Mouse (Mus musculus) gastrocnemius, postnatal 14 days (tissue): Measurements from ENCODE around the gene Rpl24. TPM values are rescaled to one million over a fixed set of nuclear protein-coding genes. Genes with fewer than 3 reads are reported as not detected.
A peak's percentile ranks its signal among the peaks of the same experiment; 100 is the strongest.

ENCODE experiments used
- DNase-seq: peaks from one replicate; pipeline ENCODE4 v3.0.0; 2021; ENCODE audit warnings: mixed read lengths
- intact Hi-C: fragments of 180-260 bp; cut with DNase I; formaldehyde crosslinking; loops from one replicate; pipeline ENCODE4 v1.15.1; 2025; ENCODE audit warnings: low total_unique reads
- total RNA-seq, 2 experiments: library from RNA; stranded (reverse); gene quantifications; 2 replicates each; pipeline ENCODE4 v1.2.3; 2021

Gene Rpl24
- total RNA-seq, 2 experiments from 2014 or later: 648 to 762 TPM

DNA sequence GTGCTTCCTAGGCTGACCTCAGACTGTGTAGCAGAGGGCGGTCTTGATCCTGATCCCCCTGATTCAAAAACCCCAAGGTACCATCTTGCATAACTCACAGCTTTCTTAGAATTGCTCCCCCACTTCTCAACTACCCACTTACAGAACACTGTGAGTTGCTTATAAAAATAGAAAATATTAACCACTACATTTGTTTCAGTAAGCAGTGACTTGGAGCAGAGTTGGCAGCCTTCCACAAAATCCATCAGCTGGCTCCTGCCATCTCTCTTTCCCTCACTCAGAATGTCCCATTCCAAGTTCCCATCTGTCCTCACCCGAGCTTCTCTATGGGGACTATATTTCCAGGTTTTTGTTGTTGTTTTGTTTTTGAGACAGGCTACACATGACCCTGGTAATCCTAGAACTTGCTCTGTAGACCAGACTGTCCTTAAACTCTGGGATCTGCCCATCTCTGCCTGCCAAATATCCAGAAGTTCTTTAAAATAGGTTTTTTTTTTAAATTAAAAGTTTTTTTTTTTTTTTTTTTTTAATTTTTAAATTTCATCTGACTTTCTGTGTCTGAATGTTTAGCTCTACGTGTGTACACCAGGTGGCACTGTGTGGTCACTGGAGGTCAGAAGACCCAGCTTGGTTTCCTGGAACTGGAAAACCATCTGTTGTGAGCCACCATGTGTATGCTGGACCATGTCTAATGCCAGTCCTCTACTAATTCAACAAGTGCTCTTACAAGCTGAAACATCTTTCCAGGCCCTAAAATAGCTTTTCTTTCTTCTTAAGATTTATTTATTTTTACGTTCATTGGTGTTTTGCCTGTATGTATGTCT, 1.7 kb upstream of the Rpl24 start:
- DNase-seq: peak; percentile 14
- intact Hi-C loops: no loop called here

DNA sequence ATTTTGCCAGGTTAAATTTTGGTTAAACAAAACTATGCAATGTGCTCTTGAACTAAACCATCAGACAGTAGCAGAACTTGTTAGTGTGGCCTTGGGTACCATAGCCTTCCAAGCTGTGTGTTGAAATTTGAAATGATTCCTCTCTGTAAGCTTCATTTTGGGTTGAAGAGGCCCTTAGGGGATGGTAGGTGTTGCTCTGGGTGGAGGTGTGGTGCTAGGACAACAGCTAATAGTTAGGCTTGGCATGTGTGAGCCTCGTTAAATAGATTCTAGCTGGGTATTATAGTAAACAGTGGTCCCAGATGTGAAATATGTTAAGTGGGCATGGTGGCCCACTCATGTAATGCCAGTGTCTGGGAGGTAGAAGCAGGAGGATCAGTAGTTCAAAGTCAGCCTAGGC, 1.1 kb downstream of the Rpl24 start:
- intact Hi-C loops: no loop called here
- DNase-seq: no peak

DNA sequence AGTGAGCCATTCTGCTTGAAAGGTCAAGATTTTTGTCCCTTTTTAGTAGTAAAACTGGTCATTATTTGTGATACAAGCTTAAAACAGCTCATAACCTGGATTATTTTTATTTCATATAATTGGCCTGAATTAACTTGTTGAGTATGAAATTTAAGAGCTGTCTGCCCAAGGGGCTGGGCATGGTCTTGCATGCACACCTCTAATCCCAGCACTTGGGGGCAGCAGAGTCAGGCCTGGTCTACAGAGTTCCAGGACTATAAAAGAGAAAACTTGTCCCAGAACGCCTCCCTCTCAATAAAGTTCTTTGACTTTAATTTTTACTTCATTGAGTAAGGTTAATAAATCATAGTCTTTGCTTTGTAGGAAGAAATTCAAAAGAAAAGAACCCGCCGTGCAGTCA, 3.1 kb downstream of the Rpl24 start:
- DNase-seq: peak; percentile 36
- intact Hi-C loops: no loop called here

DNA sequence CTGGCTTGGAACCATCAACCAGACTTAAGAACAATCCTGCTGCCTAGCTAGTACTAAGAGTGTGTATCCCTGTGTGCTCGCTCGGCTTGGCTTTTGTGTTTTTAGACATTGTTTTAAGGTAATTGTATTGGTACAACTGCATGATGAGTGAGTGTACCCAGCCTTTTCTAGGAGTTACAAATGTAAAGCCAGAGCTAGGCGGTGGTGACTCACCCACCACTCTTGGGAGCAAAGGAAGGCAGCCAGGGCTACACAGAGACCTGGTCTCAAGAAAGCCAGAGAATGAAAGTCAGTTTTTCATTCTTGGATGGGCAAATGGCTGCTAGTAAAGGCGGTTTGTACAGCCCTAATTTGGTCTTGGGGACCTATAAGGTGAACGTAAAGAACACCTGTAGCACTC, 4.3 kb downstream of the Rpl24 start:
- intact Hi-C loops: no loop called here
- DNase-seq: no peak

DNA sequence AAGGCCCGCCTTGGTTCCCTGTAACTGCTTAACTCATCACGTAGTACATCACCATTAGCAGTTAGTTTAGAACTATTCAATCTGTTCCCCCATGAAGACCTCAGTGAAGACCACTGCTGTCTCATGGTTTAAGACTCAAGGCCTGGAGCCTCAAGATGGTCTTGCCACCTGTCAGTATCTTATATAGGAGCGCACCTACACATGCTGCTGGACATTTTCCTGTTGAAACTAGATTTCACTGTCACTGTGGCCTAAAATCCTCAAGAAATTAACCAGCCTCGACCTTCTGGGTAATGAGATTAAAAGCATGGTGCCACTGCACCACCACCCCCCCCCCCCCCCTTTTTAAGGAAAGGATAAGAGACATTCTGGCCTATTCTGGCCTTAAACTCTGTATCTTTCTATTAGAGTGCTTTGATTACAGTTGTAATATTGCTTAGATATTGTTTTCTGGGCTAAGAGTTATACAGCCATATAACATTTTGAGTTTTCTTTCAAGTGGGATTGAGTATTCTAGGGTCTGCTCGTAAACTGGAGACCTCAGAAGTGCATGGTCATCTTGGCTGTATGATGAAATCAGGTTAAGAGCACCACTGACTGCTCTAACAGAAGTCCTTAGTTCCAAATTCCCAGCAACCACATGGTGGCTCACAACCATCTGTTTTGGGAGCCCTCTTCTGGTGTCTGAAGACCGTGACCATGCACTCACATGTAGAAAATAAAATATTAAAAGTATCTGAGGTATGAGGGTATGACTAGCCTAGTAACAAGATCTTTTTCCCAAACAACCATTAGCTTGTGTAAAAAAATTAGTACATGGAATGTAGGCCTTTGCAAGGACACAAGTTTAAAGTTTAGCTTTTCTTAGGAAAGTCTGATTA, 5.9 kb downstream of the Rpl24 start:
- no peak for DNase-seq
- intact Hi-C loops: no loop called here

DNA sequence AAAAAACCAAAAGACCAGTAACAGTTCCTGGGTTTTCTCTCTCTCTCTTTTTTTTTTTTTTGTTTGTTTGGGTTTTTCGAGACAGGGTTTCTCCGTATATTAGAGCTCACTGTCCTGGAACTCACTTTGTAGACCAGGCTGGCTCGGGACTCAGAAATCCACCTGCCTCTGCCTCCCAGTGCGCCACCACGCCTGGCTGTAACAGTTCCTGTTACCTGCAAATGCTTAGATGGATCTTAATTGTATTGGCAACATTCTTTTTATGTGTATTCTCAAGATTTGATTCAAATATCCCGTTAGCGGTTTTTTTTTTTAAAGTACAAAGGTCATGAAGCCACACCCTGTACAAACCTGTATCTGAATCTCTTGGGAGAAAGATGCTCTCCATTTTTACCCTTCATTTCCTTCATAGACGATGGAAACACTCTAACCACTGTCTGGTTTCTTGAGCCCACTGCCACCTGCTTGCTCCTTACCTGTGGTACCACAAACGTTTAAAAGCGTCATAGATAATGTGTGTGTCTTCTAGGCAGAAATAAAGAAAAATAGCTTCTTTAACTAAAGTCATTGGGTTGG, 6.6 kb downstream of the Rpl24 start:
- intact Hi-C loops: no loop called here
- no peak for DNase-seq

DNA sequence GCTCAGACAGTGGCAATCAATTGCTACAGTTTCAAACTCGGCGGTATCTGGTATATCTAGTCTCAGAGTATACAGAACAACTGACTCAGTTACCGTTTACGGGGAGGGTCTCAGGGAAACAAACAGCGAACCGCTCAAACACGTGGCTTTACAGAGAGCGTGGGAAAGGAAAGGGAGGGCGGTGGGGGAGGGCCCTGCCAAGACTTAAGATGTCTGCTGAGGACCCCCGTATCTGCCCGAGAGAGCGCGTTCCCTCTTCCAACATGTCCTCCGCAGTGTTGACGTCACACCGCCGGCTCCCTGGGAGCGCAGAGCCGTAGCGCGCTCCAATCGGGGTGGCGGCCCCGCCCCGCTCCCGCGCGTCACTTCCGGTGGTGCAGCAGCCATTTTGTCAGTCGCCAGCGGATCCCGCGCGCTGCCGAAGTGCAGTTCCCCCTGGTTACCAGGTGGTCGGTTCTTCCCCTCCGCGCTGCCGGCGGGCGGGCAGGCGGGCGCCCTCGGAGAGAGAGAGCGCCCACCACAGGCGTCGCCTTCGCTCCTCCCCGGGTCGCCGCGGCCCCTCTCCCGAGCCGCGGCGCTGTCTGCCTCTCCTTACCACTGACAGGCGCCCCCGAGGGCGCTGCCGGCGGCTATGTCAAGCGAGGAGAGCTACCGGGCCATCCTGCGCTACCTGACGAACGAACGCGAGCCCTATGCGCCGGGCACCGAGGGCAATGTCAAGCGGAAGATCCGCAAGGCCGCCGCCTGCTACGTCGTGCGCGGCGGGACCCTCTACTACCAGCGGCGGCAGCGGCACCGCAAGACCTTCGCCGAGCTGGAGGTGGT, 7.6 kb downstream of the Rpl24 start, which contains the start of gene Zbtb11:
Gene Zbtb11, plus strand, starts transcription at position 453 of the 825 bp plus-strand sequence.
- intact Hi-C loops: no loop called here

DNA sequence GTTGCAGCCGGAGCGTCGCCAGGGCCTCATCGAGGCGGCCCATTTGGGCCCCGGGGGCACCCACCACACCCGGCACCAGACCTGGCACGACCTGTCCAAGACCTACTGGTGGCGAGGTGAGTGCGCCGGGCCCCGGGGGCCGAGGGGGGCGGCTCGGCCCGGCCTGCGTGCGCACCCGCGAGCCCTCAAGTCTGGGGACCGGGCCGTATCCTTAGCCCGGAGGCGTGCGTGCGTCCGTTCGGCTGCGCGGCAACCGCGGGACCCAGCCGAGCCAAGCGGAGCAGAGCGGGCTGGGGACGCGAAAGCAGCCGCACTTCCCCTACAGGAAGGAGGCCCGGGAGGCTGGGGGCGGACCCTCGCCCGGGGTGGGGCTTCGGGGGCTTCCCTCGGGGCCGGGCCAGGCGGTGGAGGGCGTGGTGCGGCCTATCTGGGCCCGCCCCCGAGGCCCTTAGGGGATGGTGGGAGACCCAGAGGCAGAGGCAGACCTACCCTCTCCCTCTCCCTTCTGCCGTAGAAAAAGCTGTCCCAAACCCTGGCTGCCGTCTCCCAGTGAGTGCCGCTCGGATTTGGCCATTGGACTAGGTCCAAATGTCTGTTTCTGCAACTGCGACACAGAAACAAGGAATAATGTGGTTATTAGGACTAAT, 8.3 kb downstream of the Rpl24 start:
- DNase-seq: peak; percentile 95
- intact Hi-C loops: no loop called here

More for the DNA sequence above, 7.6 kb downstream of the Rpl24 start, which contains the start of gene Zbtb11:
- DNase-seq: peak; percentile 100

DNA sequence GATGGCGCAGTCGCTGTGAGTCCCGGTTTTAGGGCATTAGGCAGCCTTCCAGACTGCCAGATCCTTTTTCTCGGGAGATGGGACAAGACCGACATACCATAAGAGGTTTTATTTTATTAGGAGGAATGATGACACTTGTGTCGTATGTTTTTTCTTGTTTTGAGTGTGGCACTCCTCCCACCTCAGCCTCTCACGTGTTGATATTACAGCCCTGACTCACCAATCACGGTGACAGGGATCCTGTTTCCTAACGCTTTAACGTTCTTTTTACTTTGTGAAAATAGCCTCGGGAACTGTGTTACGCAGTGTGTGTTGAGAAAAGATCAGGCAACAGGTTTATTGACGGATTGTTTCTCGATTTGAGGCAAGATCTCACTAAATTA, 8.8 kb downstream of the Rpl24 start:
- no peak for DNase-seq
- intact Hi-C loops: no loop called here

DNA sequence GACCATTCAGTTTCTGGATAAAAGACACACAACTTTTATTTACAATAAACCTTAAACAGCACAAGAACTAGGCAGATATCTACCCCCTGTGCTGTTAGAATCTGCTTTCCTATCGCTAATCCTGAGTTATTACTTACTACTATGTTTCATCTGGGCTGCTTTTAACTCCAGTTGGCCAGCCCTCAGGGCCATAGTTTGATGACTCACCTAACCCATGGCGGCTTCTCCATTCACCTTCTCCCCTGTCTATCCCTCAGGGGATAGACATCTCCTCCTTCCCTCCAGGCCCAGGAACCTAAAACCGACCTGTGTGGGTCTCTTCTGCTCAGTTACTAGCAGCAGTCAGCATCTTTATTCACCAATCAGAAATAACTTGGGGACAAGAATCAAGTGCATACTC, 19.9 kb downstream of the Rpl24 start:
- DNase-seq: no peak
- intact Hi-C loops: no loop called here

DNA sequence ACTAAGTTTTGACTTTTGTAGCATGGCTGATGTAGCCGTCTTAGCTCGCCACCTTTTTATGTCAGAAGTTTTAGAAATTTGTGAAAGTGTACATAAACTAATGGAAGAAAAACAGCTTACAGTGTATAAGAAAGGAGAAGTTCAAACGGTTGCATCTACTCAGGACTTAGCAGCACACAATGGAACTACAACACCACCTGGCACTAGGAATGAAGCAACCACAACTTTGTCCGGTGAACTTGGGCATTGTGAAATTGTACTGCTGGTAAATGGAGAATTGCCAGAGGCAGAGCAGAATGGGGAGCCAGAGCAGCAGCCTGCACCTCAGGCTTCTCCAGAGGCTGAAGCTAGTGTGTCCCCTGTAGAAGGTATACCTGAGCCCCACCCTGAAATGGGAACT, 24.2 kb downstream of the Rpl24 start:
- intact Hi-C loops: no loop called here
- no peak for DNase-seq

DNA sequence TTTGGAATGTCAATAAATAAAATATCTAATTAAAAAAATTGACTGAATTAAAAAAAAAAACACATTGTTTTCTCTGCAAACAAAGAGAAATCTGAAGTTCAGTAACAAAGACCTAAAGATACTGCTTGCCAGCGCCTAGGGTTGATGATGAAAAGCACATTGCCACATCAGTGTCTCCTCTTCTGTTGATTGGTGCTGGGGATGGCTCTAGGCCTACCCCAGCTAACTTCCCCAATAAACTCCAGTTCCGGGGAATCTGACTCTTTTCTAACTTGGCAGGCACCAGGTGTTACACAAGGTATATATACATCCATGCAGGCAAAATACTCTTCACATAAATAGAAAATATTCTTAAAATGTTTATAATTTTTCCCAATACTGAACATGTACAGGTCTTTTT, 28.2 kb downstream of the Rpl24 start:
- DNase-seq: no peak
- intact Hi-C loops: no loop called here

DNA sequence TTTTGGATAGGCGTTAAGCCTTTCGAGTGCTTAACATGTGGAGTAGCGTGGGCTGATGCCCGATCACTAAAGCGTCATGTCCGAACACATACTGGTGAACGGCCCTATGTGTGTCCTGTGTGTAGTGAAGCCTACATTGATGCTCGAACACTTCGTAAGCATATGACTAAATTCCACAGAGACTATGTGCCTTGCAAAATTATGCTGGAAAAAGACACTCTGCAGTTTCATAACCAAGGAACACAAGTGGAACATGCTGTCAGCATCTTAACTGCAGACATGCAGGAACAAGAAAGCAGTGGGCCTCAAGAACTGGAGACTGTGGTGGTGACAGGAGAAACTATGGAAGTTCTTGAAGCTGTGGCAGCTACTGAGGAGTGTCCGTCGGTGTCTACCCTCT, 40.7 kb downstream of the Rpl24 start:
- DNase-seq: no peak
- intact Hi-C loops: no loop called here

DNA sequence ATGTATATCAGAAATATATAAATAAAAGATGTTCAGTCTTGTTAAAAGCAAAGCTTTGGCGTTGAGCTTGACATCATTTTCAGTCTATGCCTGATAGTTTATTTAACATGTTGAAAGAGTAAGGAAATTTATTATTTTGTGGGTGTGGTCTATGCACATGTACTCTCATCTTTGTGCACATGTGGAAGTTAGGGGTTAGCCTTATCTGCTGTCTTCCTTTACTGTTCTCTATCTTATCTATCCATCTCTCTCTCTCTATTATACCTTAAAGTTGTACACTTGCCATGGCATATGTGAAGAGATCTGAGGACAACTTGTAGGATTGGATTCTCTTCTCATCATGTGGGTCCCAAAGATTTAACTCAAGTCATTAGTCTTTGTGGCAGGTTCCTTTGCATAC, 42.8 kb downstream of the Rpl24 start:
- no peak for DNase-seq
- intact Hi-C loops: no loop called here

DNA sequence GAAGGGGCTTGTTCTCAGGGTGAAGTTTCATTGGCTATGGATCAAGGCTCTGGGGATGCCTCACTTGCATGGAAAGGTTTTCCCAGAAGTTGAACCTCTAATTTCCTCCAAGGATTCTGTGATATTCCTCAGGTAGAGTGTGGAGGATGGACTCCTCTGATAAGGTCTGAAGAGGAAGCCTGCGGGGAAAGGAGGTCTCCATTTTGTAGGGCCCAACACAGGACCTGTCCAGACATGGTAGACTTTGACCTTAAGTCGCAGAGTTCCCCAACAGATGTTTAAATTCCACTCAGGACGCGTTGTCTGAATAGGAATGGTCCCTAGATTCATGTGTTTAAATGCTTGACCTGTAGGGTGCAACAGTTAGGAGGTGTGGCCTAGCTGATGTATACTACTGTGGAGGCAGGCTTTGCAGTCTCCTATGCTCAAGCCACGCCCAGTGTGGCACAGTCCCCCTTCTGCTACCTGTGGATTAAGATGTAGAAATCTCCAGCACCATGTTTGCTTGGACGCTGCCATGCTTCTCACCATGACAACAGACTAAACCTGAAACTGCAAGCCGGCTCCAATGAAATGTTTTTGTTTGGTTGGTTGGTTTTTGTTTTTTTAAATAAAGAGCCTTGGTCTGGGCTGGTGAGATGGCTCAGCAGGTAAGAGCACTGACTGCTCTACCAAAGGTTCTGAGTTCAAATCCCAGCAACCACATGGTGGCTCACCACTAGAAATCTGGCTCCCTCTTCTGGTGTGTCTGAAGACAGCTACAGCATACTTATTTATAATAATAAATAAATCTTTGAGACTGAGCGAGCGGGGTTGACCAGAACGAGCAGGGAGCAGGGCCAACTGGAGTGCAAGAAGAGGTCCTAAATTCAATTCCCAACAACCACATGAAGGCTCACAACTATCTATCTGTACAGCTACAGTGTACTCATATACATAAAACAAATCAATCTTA, 47.0 kb downstream of the Rpl24 start:
- no peak for DNase-seq
- intact Hi-C loops: no loop called here

DNA sequence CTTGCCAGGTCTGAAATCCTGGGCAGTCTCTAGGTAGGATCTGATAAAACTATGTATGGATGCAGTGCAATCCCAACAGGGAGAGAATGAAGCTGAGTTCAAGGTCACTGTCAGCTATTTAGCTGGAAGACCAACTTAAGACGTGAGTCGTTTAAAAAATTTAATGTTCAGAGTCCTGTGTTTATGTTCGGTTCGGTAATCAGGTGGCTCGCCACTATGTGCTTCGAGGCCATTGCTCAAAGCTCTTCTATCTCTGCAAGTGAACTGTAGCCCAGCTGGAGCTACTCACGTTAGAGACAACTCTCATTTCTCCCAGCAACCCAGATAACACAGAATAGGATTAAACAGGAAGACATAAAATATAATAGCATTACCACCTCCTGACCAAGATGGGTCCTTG, 48.0 kb downstream of the Rpl24 start:
- intact Hi-C loops: no loop called here

DNA sequence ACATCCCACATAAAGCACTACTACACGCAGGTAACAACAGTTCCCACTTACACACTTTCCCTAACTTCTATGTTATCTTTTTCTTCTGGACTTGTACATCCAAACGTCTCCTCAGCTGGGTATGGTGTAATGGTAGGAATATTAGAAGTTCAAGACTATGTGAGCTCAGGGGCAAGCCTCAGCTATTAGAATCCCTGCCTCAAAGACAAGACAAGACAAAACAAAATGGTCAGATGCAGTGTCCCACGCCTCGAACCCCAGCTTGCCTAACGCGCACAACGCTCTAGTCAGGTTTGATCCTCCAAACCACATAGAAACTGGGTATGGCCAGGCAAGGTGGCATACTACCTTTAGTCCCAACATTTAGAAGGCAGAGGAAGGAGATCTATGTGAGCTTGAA, 53.6 kb downstream of the Rpl24 start:
- DNase-seq: no peak
- intact Hi-C loops: no loop called here

More for the DNA sequence above, 48.0 kb downstream of the Rpl24 start:
- no peak for DNase-seq
